Mouse (Mus musculus) kidney, embryonic 16.5 days (tissue): ENCODE data around the gene Pick1. TPM values are rescaled to one million over a fixed set of nuclear protein-coding genes. Genes with fewer than 3 reads are reported as not detected.
A peak's percentile ranks its signal among the peaks of the same experiment; 100 is the strongest.
"Not testable (repeated sequence)": the region's sequence is repeated elsewhere in the genome, so short reads cannot be mapped to it uniquely, and the experiment has no call there.

Experiments used
- ATAC-seq: fragments of 200-750 bp; cut with Nextera tagmentation; 2 replicates; pipeline ENCODE4 v1.8.0; 2017; ENCODE audit warnings: moderate TSS enrichment; ENCODE audit not compliant: low FRiP score, low TSS enrichment
- H3K27ac ChIP-seq: fragments of 300-500 bp; sonication (generic); 2 replicates; pipeline ENCODE4 v1.5.1; 2014; ENCODE audit warnings: low read length
- H3K27me3 ChIP-seq: fragments of 300-500 bp; sonication (generic); 2 replicates; pipeline ENCODE4 v1.6.1; 2014; ENCODE audit warnings: low read length, control low read depth, mixed read lengths; ENCODE audit not compliant: insufficient read depth
- H3K36me3 ChIP-seq: fragments of 300-500 bp; sonication (generic); 2 replicates; pipeline ENCODE4 v1.6.1; 2014; ENCODE audit warnings: low read length, control low read depth, mixed read lengths; ENCODE audit not compliant: insufficient read depth
- H3K4me1 ChIP-seq: fragments of 300-500 bp; sonication (generic); 2 replicates; pipeline ENCODE4 v1.6.1; 2014; ENCODE audit warnings: low read length, control low read depth, mixed read lengths; ENCODE audit not compliant: insufficient read depth
- H3K4me2 ChIP-seq: fragments of 300-500 bp; sonication (generic); replicated peaks from 2 replicates; pipeline ENCODE4 v1.6.1; 2014; ENCODE audit warnings: low read depth, low read length
- H3K4me3 ChIP-seq: fragments of 300-500 bp; sonication (generic); 2 replicates; pipeline ENCODE4 v1.5.1; 2014; ENCODE audit warnings: mild to moderate bottlenecking, low read length
- H3K9ac ChIP-seq: fragments of 300-500 bp; sonication (generic); replicated peaks from 2 replicates; pipeline ENCODE4 v1.6.1; 2014; ENCODE audit warnings: low read length
- H3K9me3 ChIP-seq: fragments of 300-500 bp; sonication (generic); 2 replicates; pipeline ENCODE4 v1.6.1; 2016; ENCODE audit warnings: low read length, control low read depth
- WGBS: fragments of 180-500 bp; shearing (Covaris S2); extraction: QIAGEN DNeasy Blood & Tissue Kit; methylation state at CpG from one replicate; pipeline ENCODE4 v1.1.7; 2014; 5-methylcytosine and 5-hydroxymethylcytosine counted together
- polyA plus RNA-seq: library from polyadenylated mRNA; unstranded; fragments of >200 nt; fragmentation: Nextera tagmentation; extraction: Ambion mirVana; gene quantifications from 2 replicates; pipeline ENCODE4 v1.2.1, GENCODE M21; 2015

Gene Pick1
- polyA plus RNA-seq, 1 experiment from 2014 or later = 57.8 TPM

GRCm38 (mm10) chr15:79219572-79219971 lies 9.4 kb upstream of the Pick1 start:
- ATAC-seq = peak; percentile 62; the same call in 1 of the 2 replicates
- H3K9ac ChIP-seq = no peak overlapping the region
- H3K4me2 ChIP-seq = no peak overlapping the region
- H3K4me3 ChIP-seq = no peak overlapping the region
- H3K36me3 ChIP-seq = no peaks in the 10 kb centered on the region
- peaks cover 7% of the 10 kb centered on the region for H3K4me1 ChIP-seq
- H3K9me3 ChIP-seq = no peaks in the 10 kb centered on the region
- no peaks in the 10 kb centered on the region; the same call in 1 of the 2 replicates for H3K27me3 ChIP-seq
- H3K27ac ChIP-seq = no peak overlapping the region
- 0% methylated on average over 1 of the region's 1 CpGs for WGBS

GRCm38 (mm10) chr15:79223641-79224040 lies 5.3 kb upstream of the Pick1 start:
- H3K9me3 ChIP-seq = no peaks in the 10 kb centered on the region
- H3K36me3 ChIP-seq = no peaks in the 10 kb centered on the region
- no peak overlapping the region for H3K27ac ChIP-seq
- no peak for ATAC-seq
- no peak overlapping the region for H3K4me3 ChIP-seq
- no peak overlapping the region for H3K4me2 ChIP-seq
- peaks cover 8% of the 10 kb centered on the region for H3K4me1 ChIP-seq
- WGBS = 19% methylated on average over 5 of the region's 5 CpGs
- H3K9ac ChIP-seq = no peak overlapping the region
- no peaks in the 10 kb centered on the region; the same call in 1 of the 2 replicates for H3K27me3 ChIP-seq

- no peak overlapping the region for H3K4me3 ChIP-seq
- H3K4me1 ChIP-seq = peaks cover 8% of the 10 kb centered on the region
- no peak overlapping the region for H3K9ac ChIP-seq
- ATAC-seq = peak; percentile 44; the same call in 1 of the 2 replicates
- H3K27me3 ChIP-seq = no peaks in the 10 kb centered on the region; the same call in 1 of the 2 replicates
- H3K36me3 ChIP-seq = no peaks in the 10 kb centered on the region
- WGBS = 10% methylated on average over 5 of the region's 5 CpGs
- H3K27ac ChIP-seq = no peak overlapping the region
- no peaks in the 10 kb centered on the region for H3K9me3 ChIP-seq
- H3K4me2 ChIP-seq = no peak overlapping the region
Measured at GRCm38 (mm10) chr15:79224685-79225084, 4.3 kb upstream of the Pick1 start.

- H3K27me3 ChIP-seq, H3K36me3 ChIP-seq, H3K4me2 ChIP-seq, H3K4me3 ChIP-seq, H3K27ac ChIP-seq, H3K9me3 ChIP-seq, ATAC-seq, H3K9ac ChIP-seq: not testable (repeated sequence)
- 71% methylated on average over 2 of the region's 2 CpGs for WGBS
- H3K4me1 ChIP-seq = peaks cover 11% of the 10 kb centered on the region
Measured at GRCm38 (mm10) chr15:79225780-79226179, 3.2 kb upstream of the Pick1 start.

GRCm38 (mm10) chr15:79235268-79235667 lies 6.3 kb downstream of the Pick1 start:
- no peak overlapping the region for H3K27ac ChIP-seq
- no peaks in the 10 kb centered on the region for H3K27me3 ChIP-seq
- H3K9me3 ChIP-seq = no peaks in the 10 kb centered on the region
- no peak overlapping the region for H3K4me3 ChIP-seq
- H3K4me1 ChIP-seq = no peaks in the 10 kb centered on the region
- H3K9ac ChIP-seq = no peak overlapping the region
- ATAC-seq = no peak
- 77% methylated on average over 9 of the region's 9 CpGs for WGBS
- peaks cover 42% of the 10 kb centered on the region for H3K36me3 ChIP-seq
- H3K4me2 ChIP-seq = no peak overlapping the region

- H3K36me3 ChIP-seq = peaks cover 51% of the 10 kb centered on the region
Measured at GRCm38 (mm10) chr15:79238036-79238435, 9.1 kb downstream of the Pick1 start.

GRCm38 (mm10) chr15:79242574-79243233 lies 13.7 kb downstream of the Pick1 start:
- Histone ChIP-seq H3K27ac (no peak overlapping the region), H3K36me3 (peaks cover 57% of the 10 kb centered on the region), H3K9me3 (no peaks in the 10 kb centered on the region), H3K9ac (no peak overlapping the region), H3K4me2 (no peak overlapping the region), H3K4me1 (peaks cover 5% of the 10 kb centered on the region; the same call in 1 of the 2 replicates), H3K4me3 (no peak overlapping the region), H3K27me3 (no peaks in the 10 kb centered on the region)
- WGBS = 71% methylated on average over 13 of the region's 13 CpGs
- ATAC-seq = peak; percentile 60

More at GRCm38 (mm10) chr15:79238036-79238435, 9.1 kb downstream of the Pick1 start:
- no peak overlapping the region for H3K4me3 ChIP-seq
- no peak overlapping the region for H3K27ac ChIP-seq
- ATAC-seq = no peak
- H3K4me2 ChIP-seq = no peak overlapping the region
- 75% methylated on average over 6 of the region's 6 CpGs for WGBS
- H3K4me1 ChIP-seq = no peaks in the 10 kb centered on the region
- no peak overlapping the region for H3K9ac ChIP-seq
- no peaks in the 10 kb centered on the region for H3K9me3 ChIP-seq
- H3K27me3 ChIP-seq = no peaks in the 10 kb centered on the region

- Histone ChIP-seq H3K4me1 (peaks cover 5% of the 10 kb centered on the region; the same call in 1 of the 2 replicates), H3K9me3 (no peaks in the 10 kb centered on the region), H3K4me2 (0 out of 2 replicates have a peak overlapping the region, but pooled peaks have one; percentile 22), H3K9ac (no peak overlapping the region), H3K27me3 (no peaks in the 10 kb centered on the region), H3K4me3 (no peak overlapping the region), H3K27ac (0 out of 2 replicates have a peak overlapping the region, but pooled peaks have one; percentile 6), H3K36me3 (peaks cover 60% of the 10 kb centered on the region)
- 17% methylated on average over 10 of the region's 10 CpGs for WGBS
- peak; percentile 96 for ATAC-seq
Measured at GRCm38 (mm10) chr15:79243234-79244042, 14.5 kb downstream of the Pick1 start.

- Histone ChIP-seq H3K27me3 (no peaks in the 10 kb centered on the region), H3K4me1 (peaks cover 5% of the 10 kb centered on the region; the same call in 1 of the 2 replicates), H3K4me3 (no peak overlapping the region), H3K27ac (no peak overlapping the region), H3K9ac (no peak overlapping the region), H3K4me2 (no peak overlapping the region), H3K9me3 (no peaks in the 10 kb centered on the region), H3K36me3 (peaks cover 57% of the 10 kb centered on the region)
- ATAC-seq = no peak
- WGBS = 78% methylated on average over 7 of the region's 7 CpGs
Measured at GRCm38 (mm10) chr15:79244071-79244893, 15.3 kb downstream of the Pick1 start.
